Mouse (Mus musculus): ENCODE results near the gene Ctps2. TPM values are rescaled to one million over a fixed set of nuclear protein-coding genes. Genes with fewer than 3 reads are reported as not detected.

Ctps2 gene
- total and polyA plus RNA-seq, 3 experiments: 31.0 to 31.8 TPM; not detected in 1

DNA sequence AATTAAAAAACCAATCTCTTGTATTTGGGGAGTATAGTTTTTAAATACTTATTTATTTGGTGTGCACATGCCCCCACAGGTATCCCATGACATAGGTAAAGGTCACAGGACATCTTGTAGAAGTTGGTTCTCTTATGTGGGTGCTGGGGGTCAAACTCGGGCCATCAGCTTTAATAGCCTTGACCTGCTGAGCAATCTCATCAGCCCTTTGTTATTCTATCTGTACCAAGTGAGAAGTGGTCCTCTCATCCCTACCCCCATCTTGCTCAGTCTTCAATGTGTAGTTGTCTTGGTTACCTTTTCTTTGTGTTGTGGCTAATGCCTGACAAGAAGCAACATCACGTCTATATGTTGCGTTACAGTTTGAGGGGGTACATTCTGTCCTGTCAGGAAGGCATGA is 56.9 kb downstream of the Ctps2 start:
- Histone ChIP-seq H3K27me3 (ENCODE audit: control insufficient read depth in 1 of 2, insufficient read depth in 2 of 2, low read length in 2 of 2) (no peaks in the 10 kb centered on the region), H3K79me2 (ENCODE audit: control insufficient read depth, insufficient read depth, low read length, poor library complexity) (no peaks in the 10 kb centered on the region), H3K4me1 (ENCODE audit: control insufficient read depth in 1 of 2, insufficient read depth in 2 of 2, low read length in 2 of 2) (no peaks in the 10 kb centered on the region), H3K9ac (ENCODE audit: control insufficient read depth, low read depth, low read length, poor library complexity, severe bottlenecking) (no peak overlapping the region), H3K9me3 (replicated peaks; ENCODE audit: insufficient read depth, low read length) (no peaks in the 10 kb centered on the region), H3K4me3 (ENCODE audit: control insufficient read depth in 1 of 2, insufficient read depth in 1 of 2, low read depth in 2 of 2, low read length in 2 of 2) (no peak overlapping the region), H3K36me3 (ENCODE audit: control insufficient read depth in 1 of 2, insufficient read depth in 2 of 2, low read length in 2 of 2) (no peaks in the 10 kb centered on the region; a peak in 1 of 4 replicates), H3K27ac (ENCODE audit: control insufficient read depth, low read depth, low read length) (no peak overlapping the region)
- no peak for DNase-seq (ENCODE audit: low read depth, low spot score)
- no peak for TF ChIP-seq MYB (IDR thresholded peaks at IDR 0.05; ENCODE audit: low read depth, low read length)
- TF ChIP-seq MYC (IDR thresholded peaks at IDR 0.05; ENCODE audit: low read depth, low read length): no peak
- no peak for TF ChIP-seq ZMIZ1 (IDR thresholded peaks at IDR 0.05; ENCODE audit: low read depth, low read length)
- no peak for TF ChIP-seq CTCF (IDR thresholded peaks at IDR 0.05 in 2 of 3, conservative IDR thresholded peaks at IDR 0.05 in 1 of 3; ENCODE audit: control insufficient read depth in 1 of 3, insufficient read depth in 1 of 3, low read depth in 2 of 3, low read length in 3 of 3, poor library complexity in 1 of 3, severe bottlenecking in 1 of 3)
- no peak for TF ChIP-seq KAT2A (conservative IDR thresholded peaks at IDR 0.05; ENCODE audit: low read depth, low read length)
- TF ChIP-seq NELFE (IDR thresholded peaks at IDR 0.05; ENCODE audit: low read depth, low read length): no peak

DNA sequence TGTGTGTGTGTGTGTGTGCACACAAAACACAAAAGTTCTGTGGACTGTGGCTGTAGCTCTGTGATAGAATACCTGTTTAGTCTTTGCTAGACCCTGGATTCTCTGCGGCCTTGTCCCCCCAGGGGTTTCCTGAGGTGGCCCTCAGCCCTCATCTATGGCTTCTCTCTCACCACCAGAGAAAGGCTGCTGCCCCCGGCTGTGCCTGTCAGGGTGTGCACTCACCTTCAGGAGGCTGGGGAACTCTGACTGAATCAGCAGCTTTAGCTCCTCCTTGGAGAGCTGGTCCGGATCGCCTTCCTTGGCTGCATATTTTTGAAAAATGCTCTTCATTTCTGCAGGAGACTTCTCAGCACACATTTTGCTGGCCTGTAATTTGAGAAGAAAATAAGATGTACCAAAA is 62.8 kb downstream of the Ctps2 start:
- Histone ChIP-seq H3K27ac (ENCODE audit: control insufficient read depth, low read depth, low read length) (no peak overlapping the region), H3K4me3 (ENCODE audit: control insufficient read depth in 1 of 2, insufficient read depth in 1 of 2, low read depth in 2 of 2, low read length in 2 of 2) (no peak overlapping the region), H3K36me3 (ENCODE audit: control insufficient read depth in 1 of 2, insufficient read depth in 2 of 2, low read length in 2 of 2) (no peaks in the 10 kb centered on the region; a peak in 1 of 4 replicates), H3K79me2 (ENCODE audit: control insufficient read depth, insufficient read depth, low read length, poor library complexity) (no peaks in the 10 kb centered on the region), H3K9me3 (replicated peaks; ENCODE audit: insufficient read depth, low read length) (no peaks in the 10 kb centered on the region), H3K4me1 (ENCODE audit: control insufficient read depth in 1 of 2, insufficient read depth in 2 of 2, low read length in 2 of 2) (no peaks in the 10 kb centered on the region), H3K27me3 (ENCODE audit: control insufficient read depth in 1 of 2, insufficient read depth in 2 of 2, low read length in 2 of 2) (no peaks in the 10 kb centered on the region), H3K9ac (ENCODE audit: control insufficient read depth, low read depth, low read length, poor library complexity, severe bottlenecking) (no peak overlapping the region)
- no peak for DNase-seq (ENCODE audit: low read depth, low spot score)
- no peak for TF ChIP-seq MYB (IDR thresholded peaks at IDR 0.05; ENCODE audit: low read depth, low read length)
- TF ChIP-seq TCF12 (IDR thresholded peaks at IDR 0.05; ENCODE audit: low read depth, low read length): no peak
- no peak for TF ChIP-seq ZC3H11A (IDR thresholded peaks at IDR 0.05; ENCODE audit: low read depth, low read length)
- TF ChIP-seq RCOR1 (IDR thresholded peaks at IDR 0.05; ENCODE audit: low read depth, low read length): no peak
- no peak for TF ChIP-seq HCFC1 (IDR thresholded peaks at IDR 0.05; ENCODE audit: low read depth, low read length)
- no peak for TF ChIP-seq ELF1 (IDR thresholded peaks at IDR 0.05; ENCODE audit: low read depth, low read length)

DNA sequence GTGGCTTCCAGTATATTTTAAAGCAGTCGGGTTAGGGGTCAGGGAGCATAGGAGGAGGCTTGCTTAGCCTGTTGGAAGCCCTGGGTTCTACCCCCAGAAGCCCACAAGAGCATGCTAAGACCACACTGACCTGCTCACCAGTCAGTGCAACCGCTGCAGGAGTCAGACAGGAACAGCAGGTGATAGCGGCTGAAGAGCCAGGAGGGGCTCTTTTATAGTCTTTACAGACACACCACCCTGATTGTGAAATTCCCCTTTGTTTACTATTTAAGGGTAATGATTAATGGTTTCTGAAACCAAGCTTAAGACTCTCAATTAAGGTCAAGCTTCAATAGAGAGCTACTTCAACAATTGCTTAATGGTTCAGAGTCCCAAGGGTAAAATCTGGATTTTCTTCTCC is 63.3 kb downstream of the Ctps2 start, which contains the start of gene S100g:
TSS of gene S100g (minus strand) at position 217 of the 400 bp plus-strand sequence.
- no peak within 1 kb of the TSS for H3K27ac ChIP-seq (ENCODE audit: control insufficient read depth, low read depth, low read length)
- H3K9me3 ChIP-seq (replicated peaks; ENCODE audit: insufficient read depth, low read length): no peaks in the 10 kb centered on the region
- no peaks in the 10 kb centered on the region for H3K4me1 ChIP-seq (ENCODE audit: control insufficient read depth in 1 of 2, insufficient read depth in 2 of 2, low read length in 2 of 2)
- TF ChIP-seq KAT2A (conservative IDR thresholded peaks at IDR 0.05; ENCODE audit: low read depth, low read length) (no peak), MEF2A (IDR thresholded peaks at IDR 0.05; ENCODE audit: extremely low read depth, insufficient replicate concordance, low read depth, low read length, poor library complexity, severe bottlenecking) (no peak), NELFE (IDR thresholded peaks at IDR 0.05; ENCODE audit: low read depth, low read length) (no peak), MYB (IDR thresholded peaks at IDR 0.05; ENCODE audit: low read depth, low read length) (no peak), ZC3H11A (IDR thresholded peaks at IDR 0.05; ENCODE audit: low read depth, low read length) (no peak), ZNF384 (IDR thresholded peaks at IDR 0.05; ENCODE audit: low read depth, low read length) (no peak), MAFK (IDR thresholded peaks at IDR 0.05; ENCODE audit: borderline replicate concordance, low read depth, low read length) (no peak), GABPA (IDR thresholded peaks at IDR 0.05; ENCODE audit: low read depth, low read length) (no peak), RCOR1 (IDR thresholded peaks at IDR 0.05; ENCODE audit: low read depth, low read length) (no peak), CHD1 (IDR thresholded peaks at IDR 0.05; ENCODE audit: low read depth, low read length) (no peak), POLR2AphosphoS5 (IDR thresholded peaks at IDR 0.05; ENCODE audit: borderline replicate concordance, low read depth, low read length) (no peak)
- no peak within 1 kb of the TSS for H3K4me3 ChIP-seq (ENCODE audit: control insufficient read depth in 1 of 2, insufficient read depth in 1 of 2, low read depth in 2 of 2, low read length in 2 of 2)
- DNase-seq (ENCODE audit: low read depth, low spot score): no peak
- H3K36me3 ChIP-seq (ENCODE audit: control insufficient read depth in 1 of 2, insufficient read depth in 2 of 2, low read length in 2 of 2): no peaks in the 10 kb centered on the region; a peak in 1 of 4 replicates
- H3K79me2 ChIP-seq (ENCODE audit: control insufficient read depth, insufficient read depth, low read length, poor library complexity): no peaks in the 10 kb centered on the region
- H3K27me3 ChIP-seq (ENCODE audit: control insufficient read depth in 1 of 2, insufficient read depth in 2 of 2, low read length in 2 of 2): no peaks in the 10 kb centered on the region
- no peak within 1 kb of the TSS for H3K9ac ChIP-seq (ENCODE audit: control insufficient read depth, low read depth, low read length, poor library complexity, severe bottlenecking)
